Mouse (Mus musculus) kidney, postnatal 36 days (tissue): Measurements from ENCODE around the gene Cask.
A peak's percentile ranks its signal among the peaks of the same experiment; 100 is the strongest.

ENCODE experiments used
- DNase-seq, 2 experiments: peaks; one replicate each; pipeline ENCODE4 v3.0.0; 2021 to 2022; ENCODE audit warnings: mixed read lengths in 2 of 2

Cask gene

DNA sequence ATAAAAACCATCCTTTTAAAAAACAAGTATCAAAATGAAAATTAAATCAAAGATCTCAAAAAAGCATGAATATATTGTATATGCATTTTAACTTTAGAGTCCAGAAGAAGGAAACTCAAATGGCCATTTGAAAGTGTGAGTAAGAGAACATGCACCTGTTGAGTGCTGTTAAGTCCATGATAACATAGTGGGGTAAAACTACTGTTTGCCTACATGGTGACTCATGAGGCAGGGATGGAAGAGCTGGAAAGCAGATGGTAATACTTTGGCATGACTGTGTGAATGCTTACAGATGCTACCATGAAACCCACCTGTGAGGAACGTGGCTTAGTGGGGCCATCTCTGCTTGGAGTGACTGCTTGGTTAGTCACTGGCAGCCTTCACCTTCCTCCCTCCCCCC lies 132.9 kb downstream of the Cask start:
- DNase-seq, result no peak

DNA sequence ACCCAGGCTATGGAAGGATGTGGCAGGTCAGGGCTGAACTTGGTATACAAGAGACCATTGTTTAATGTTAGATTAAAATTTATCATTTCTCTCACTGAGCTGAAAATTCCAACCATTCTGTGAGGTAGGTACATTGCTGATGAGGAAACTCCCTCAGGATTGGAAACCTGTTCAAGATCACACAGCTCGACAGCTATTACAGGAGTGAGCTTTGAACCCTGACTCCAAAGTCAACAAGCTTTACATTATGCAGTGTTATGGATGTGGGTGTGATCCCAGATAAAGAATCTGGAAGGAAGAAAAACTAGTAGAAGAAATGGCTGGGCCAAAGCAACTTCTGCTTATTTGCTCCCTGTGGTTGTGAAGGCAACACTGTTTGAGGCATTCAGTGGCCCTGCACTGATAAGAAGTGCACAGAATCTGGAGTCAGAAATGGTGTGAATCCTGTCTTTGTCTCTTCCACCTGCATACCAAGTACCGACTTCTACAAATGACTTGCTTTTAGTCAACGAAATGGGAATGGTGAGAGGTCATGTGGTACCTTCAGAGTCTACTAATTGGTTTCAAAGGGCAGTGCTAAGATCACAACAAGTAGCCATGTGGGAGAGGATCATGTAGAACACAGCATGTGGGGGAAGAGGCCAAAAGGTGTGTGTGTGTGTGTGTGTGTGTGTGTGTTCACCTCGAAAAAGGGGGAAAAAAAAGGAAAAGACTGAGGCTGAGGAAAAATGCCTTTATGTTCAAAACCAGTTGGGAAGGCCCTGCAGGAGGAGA lies 134.2 kb downstream of the Cask start:
- peak in 1 of 2 experiments; percentile 1 for DNase-seq

DNA sequence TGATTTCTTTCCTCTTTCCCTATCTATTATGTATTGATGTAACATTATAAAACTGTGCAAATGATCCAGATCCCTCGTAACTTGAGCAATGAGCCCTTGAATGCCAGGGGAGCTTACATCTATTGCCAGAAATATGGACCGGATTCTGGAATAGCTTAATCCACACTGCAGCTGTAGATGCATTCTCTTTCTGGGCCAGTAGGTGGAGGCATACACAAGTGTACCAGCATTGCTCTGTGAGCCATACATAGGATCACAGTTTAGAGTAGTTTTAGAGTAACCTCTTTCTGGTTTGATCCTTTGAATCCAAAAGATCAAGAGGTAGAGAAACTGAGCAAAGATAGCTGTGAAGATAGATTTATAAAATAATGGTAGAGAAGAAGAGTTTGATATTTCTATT lies 141.0 kb downstream of the Cask start:
- DNase-seq, result peak; percentile 53 to 70

DNA sequence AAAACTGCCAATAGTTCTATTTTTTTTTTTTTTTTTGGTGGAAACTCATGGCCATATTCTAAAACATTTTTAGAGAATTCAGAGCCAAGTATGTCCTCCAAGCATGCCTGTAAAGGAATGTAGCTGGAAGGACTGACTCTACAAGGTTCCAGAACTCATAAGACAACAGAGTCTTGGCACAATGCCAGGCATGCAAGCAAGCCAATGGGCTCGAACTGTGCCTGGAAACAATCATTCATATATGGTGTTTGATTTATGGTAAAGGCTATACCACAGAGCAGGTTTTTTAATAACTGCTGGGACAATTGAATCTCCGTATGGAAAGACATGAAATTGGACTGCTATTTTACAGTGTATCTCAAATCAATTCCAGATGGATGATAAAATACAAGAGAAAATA lies 146.1 kb downstream of the Cask start:
- DNase-seq, result peak in 1 of 2 experiments; percentile 7

DNA sequence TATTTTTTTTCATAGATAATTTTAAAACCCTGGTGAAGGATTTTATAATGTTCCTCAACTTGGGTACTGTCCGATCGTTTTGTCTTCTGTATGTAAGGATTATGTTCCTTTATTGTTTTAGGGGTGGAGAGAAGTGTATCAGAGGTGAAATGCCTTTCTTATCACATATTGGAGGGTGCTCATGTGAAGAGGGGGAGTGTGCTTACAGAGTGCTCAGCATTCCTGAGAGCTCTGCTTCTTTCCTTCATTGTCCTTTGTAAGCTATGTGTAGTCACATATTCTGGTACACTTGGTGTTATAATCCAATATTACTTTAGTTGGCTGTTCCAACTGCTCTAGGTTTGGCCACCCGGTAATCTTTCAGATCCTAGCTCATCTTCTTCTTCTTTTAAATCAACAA lies 150.5 kb downstream of the Cask start:
- DNase-seq, result no peak

DNA sequence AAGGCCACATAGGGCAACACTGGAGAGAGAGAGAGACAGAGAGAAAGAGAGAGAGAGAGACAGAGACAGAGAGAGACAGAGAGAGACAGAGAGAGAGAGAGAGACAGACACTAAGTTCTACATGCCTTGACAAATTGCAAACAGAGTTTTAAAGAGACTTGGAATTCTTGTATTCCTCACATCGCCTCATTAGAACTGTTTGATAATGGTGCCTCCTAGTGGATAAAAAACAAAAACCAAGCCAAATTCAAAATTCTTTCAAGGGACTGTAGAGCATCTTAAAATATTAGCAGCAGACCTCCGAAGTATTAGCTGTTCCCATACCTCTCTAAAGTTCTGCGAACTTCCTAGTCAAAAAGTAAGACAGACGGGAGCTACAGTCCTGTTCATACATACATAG lies 159.3 kb downstream of the Cask start:
- DNase-seq, result no peak

DNA sequence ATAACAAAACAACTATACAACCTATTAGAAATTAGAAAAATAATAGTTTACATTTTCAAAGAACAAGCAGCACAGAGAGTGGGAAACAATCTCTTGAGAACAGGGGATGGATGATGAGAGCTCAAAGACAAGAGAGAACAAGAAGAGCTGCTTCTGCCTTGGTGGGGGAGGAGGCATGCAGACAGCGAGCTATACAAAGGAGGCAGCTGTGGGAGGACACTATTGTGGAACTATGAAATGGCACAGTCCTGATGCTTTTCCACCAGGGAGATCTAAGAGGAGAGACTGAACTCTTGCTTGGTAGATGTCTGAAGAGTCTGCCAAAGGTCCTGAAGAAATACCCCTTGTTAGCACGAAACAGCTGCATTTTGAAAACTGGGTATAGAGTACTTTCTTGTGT lies 162.8 kb downstream of the Cask start:
- no peak for DNase-seq

DNA sequence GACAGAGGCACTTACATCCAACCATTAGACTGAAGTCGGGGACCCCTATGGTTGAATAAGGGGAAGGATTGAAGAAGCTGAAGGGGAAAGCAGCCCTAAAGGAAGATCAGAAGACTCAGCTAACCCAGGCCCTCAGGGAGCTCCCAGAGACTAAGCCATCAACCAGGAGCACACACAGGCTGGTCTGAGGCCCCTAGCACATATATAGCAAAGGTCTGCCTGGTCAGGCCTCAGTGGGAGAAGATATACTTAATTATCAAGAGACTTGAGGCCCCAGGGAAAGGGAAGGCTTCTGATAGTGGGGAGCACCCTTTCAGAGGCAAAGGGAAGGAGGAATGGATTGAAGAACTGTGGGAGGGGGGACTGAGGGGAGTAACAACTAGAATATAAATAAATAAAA lies 164.6 kb downstream of the Cask start:
- no peak for DNase-seq

DNA sequence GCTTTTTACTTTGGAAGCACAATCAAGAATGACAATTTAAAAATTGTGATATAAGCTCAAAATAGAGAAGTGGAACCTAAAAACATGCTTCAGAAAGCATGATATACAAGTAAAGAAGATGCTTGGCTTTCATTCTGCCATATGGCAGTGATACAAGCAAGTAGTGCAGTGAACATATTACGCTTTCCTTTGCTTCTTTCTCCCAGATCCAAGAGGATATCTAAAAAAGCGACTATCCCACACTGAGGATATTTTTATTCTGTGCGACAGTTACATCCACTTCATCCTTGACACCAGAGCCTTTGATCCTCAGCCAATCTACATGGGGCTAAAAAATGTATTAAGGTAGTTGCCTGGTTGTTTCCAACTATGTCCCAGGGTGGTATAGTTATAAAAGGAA lies 169.4 kb downstream of the Cask start:
- DNase-seq, result no peak

DNA sequence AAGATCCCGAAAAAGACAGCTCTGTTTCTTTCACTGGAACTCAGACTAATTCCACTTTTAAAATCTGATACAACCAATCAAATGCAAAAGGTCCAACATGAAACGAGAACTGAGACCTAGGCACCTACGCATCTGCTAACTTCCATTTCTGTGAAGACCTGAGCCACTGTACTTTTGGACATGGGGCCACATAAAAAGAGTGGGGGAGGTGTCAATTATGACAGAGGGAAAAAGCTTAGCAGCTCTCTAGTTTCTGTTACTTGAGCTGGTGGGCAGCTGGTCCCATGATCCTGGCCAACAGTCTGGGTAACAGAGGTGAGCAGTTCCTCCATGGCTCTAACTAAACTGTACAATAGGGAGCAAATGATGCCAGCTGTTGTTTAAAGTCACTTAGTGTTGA lies 178.2 kb downstream of the Cask start:
- DNase-seq, result no peak

DNA sequence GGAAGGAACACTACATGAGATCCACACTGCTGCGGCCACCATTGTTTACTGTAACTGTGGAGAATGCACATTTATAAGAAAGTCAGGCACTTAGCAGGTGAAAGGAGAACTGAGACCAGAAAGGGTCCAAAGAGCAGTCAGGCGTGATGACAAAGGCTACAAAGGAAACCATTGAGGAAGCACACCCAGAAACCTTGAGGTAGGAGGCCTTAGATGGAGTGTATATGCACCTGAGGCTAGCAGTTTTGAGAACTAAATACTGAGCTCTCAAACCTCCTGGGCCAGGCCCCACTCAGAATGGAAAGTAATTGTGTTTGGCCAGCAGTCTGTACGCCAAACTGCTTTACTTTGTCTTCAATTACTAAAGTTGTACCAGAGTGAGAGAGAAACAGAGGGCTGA lies 180.8 kb downstream of the Cask start:
- no peak for DNase-seq

DNA sequence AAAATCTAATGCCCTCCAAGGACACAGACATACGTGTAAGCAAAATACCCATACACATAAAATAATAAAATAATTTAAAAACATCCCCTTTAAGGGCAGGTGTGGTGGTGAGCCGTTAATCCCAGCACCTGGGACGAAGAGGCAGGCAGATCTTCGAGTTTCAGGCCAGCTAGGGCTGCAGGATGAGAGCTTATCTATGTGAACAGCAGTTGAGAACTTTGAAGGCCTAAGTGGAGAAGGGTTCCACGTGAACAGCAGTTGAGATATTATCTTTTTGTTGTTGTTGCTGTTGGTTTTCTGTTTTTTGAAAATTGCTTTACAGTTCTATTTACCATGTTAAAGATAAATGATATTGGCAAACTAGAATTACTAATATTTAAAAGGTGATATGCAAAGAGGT lies 182.3 kb downstream of the Cask start:
- DNase-seq, result no peak

DNA sequence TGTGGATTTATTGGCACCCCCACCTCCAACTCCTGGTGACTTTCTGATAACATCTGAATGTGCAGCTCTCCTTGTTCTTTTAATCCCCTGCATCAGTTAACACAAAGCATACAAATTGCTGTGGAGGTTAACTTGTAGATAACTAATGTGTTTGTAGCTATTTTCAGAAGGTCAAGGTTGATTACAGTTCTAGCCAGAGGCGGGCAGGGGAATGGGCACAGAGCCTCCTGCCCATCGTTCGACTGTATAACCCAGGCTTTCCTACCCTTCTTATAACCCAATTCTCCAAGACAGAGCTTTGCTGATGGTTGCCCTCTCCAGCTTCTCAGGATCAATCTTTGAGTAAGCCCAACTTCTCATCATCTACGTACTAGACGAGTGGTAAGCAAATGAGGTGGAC lies 190.1 kb downstream of the Cask start, which contains the start of gene Gpr82:
Gpr82 (plus strand) TSS at position 301 of the 400 bp plus-strand sequence.
- no peak for DNase-seq

DNA sequence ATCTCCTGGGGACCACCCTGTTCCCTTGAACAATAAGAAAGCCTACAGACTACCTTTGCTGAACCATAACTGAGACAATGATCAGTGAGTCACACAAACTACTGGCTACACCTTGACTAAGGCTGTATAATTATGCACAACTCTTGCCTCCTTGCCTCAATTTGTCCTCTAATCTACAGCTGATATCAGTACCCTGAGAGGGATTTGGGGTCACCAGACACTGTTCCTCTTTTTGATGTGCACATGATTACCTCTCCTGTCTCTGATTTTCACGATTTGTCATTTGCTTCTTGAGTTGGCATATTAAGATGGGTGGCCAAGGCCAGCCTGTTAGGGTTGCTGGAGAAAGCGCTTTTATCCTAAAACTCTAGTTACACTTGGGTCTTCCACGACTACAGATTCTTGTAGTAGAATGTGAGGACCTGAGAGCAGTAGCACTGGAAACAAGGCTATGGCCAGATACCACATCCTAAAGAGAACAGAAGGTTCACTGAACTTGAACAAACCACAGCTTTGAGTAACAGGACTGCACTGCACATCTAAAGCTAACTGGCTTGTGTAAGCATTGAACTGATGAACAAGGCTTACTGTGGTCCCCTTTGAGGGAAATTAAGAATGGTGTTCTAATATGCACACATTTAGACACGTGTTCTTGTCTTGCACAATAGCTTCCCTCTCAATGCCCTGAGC lies 191.8 kb downstream of the Cask start:
- DNase-seq, result no peak

DNA sequence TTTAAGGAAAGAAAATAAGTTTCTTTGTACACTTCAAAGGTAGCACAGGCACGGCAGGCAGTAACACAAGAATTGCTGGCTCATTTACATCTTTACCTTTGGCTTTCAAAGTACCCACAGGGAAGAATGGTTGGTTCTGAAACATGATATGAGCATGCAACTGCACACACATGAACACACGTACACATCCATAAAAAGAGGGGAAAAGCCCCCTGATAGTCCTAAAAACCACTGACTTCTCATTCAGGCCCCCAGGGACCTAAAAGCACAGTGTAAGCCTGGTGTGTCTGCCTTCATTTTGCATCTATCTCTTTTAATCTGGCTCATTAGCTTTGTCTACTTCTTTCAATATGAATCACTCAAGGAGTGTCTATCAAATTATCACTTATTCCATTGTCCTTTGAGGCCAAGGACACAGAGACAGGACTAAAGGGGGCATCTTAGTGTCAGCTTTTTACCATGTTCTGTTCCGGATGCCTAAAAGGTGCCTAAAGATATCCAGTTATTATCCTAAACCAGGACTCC lies 192.5 kb downstream of the Cask start:
- DNase-seq, result no peak

DNA sequence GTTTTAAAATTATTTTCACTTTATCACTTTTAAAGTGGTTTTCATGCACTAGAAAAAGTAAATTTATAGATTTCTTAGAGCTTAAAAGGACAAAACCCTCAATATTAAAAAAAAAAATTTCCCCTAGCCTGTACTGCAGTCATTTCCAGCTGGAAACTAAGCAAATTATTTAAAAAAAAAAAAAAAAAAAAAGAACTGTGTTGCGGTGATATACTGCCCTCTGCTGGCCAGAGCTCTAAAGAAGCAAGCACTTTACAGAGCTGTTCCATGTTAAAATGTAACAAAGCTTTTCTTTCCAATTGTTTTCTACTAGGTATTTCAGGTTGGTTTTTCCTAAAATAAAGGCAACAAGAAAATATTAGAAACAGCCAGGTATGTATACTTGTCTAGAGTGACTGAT lies 194.4 kb downstream of the Cask start:
- peak; percentile 46 to 76 for DNase-seq

DNA sequence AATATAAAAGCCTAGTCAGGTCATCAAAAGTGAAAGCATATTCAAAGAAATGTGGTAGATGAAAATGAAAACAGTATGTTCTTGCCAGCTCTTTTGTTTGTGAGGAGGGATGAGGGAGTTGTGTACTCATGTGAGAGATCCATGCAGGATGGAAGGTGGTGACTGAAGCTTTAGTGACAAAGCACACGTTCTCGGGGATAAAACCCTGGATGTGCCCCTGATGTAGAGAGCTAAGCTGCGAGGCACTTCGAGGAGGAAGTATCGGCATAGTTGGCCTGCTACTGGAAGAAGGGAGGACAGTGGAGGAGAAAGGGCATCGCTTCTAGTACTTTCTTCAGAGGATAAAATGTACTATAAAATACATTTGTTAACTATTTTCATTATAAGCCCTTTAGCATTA lies 195.3 kb downstream of the Cask start:
- DNase-seq, result no peak

DNA sequence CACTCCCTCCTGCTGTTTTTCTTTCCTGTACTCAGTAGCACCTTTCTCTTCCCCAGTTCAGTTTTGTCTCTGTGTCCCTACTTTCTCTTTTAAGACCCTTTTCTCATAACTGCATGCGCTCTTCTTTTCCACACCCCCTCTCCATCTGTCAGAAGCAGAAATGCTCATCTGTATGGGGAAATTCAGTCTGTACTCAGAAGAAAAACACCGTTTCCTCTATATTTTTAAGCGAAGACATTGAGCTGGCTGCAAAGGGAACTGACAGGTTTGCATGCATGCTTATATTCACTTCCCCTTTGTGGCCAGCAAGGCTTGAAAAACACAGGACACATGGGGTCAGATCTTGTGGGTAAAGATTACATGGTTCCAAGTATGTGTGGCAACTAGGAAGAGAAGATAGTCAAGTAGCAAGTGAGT lies 196.2 kb downstream of the Cask start:
- no peak for DNase-seq

DNA sequence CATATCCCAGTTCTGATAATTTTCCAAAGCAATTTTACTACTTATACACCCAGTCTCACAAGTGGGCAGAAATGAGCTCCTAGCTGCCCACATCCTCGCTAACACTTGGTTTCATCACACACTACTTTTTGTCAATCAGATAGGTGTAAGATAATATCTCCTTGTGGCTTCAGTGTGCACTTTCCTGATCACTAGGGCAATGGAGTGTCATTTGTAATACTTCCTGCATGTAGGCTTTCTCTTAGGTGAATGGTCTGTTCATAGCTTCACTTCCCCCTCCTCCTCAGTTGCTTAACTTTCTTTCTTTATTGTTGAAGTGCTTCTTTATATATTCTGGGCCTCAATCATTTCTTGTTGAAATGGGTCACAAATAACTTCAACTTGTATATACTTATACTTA lies 198.9 kb downstream of the Cask start:
- no peak for DNase-seq

DNA sequence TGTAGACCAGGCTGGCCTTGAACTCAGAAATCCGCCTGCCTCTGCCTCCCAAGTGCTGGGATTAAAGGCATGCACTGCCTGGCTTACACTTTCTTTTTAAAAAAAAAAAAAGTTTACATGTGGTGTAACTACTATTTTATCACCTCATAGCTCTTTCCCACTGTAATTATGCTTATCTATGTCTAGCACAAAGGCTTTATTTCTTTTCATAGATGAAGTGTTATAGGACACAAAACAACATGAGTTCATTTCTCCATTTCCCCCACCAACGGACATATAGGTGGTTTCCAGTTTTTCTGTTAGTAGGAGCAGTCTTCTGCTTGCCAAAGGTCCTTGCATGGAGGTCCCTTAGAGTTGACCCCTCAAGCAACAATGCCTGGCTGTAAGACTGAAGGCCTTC lies 199.3 kb downstream of the Cask start:
- no peak for DNase-seq

DNA sequence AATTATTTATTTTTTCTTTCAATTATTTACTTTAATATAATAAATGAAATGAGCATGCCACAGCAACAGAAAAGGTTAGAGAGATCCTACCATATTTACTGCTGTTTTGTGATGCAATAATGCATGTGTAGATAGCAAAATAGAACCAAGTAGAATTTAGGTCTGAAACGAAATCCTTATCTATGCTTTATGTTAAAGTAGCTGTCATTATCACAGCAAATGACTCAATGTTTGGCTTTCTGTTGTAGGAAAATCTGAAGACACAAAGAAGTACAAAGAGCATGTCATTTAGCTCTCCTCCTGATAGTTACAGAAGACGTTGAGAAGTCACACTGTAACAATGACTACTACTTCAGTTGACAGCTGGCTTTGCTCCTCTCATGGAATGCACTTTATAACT lies 212.3 kb downstream of the Cask start:
- no peak for DNase-seq

DNA sequence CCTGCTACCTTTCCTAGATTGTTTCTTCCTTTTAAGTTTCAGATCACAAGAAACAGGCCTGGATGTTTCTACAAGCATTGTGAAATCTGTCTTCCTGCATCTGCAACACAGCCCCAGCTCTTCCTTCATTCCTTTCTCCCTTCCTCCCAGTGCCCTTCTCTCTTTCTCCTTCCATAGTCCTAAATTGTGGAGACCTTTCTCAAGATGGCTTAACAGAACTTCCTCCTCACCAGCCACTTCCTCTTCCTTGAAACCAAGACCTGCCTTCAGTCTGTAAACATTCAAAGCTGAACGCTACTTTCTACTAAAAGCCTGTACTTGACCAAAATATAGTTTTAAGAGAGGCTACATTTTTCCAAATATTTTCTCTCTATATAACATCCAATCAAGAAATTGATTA lies 214.8 kb downstream of the Cask start:
- no peak for DNase-seq

DNA sequence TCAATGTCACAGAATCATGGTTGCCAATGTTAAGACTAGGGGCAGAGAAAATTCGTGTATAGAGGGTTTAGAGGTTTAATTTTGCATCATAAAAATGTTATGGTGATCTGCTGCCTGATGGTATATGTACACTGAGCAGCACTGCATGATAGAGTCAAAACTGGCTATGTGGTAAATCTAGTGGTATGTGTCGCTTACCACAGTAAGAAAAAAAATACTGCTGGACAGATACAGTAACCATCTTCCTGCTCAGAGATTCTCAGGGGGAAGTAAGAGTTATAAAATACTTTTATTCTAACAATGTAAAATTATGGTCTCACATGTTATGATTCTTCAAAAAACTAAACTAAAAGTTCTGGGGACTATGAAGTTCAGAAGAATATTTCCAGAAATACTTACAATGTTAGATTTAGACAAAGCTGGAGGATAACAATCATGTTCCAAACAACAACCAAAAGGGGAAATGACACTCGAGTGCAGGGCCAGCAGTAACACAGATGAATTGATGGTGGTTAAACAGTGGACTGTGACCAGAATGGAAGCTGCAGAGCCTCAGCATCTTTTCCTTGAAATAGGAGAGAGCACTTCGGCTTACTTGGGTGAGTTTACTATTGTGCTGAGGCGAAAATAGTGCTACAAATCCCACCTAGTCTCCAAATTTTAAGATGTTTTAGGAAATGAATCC lies 219.4 kb downstream of the Cask start, which contains the start of gene Gpr34:
Gpr34 (plus strand) TSS at position 491 of the 685 bp plus-strand sequence.
- no peak for DNase-seq

DNA sequence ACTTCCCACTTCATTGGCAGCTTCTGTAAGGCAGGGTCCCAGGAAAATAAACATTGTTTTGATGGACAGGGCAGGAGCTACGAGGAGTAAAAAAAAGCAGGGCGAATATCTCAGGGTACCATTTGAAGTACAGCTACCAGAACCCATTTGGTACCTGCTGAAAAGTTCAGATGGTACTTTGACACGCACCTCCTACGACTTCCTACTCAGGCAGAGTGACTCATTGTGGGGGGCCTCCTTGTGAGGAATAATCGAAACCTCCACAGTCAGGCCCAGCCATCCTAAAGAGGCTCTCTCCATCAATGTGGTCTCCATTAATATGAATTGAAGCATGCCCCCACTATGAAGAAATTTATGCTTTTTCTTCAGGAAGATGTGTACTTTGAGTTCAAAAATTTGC lies 228.5 kb downstream of the Cask start:
- no peak for DNase-seq
